Mouse (Mus musculus): ENCODE measurements around the gene Fam118a. TPM values are rescaled to one million over a fixed set of nuclear protein-coding genes. Genes with fewer than 3 reads are reported as not detected.

The Fam118a gene
- polyA plus RNA-seq, 1 experiment from 2014 or later: 29.2 TPM

GRCm38 (mm10) chr15:84987874-84988825 lies 40.6 kb upstream of the Fam118a start, which contains the start of gene 5031439G07Rik:
Gene 5031439G07Rik (minus strand): TSS chr15:84988551.
- peak; percentile 98 for DNase-seq (ENCODE audit: low spot score)
- ATAC-seq: peak; percentile 90
- Histone ChIP-seq H3K9me3 (replicated peaks; ENCODE audit: control insufficient read depth, low read length) (no peaks in the 10 kb centered on the region), H3K27me3 (replicated peaks; ENCODE audit: control insufficient read depth, insufficient read depth, low read length) (no peaks in the 10 kb centered on the region), H3K4me3 (ENCODE audit: low read depth, low read length) (peak within 1 kb of the TSS; percentile 77), H3K36me3 (ENCODE audit: control insufficient read depth, insufficient read depth, low read length) (no peaks in the 10 kb centered on the region), H3K27ac (ENCODE audit: low read depth, low read length) (peak within 1 kb of the TSS; percentile 68; the same call in 1 of the 2 replicates), H3K4me2 (ENCODE audit: low read length) (peak within 1 kb of the TSS; percentile 85), H3K9ac (ENCODE audit: low read length) (peak within 1 kb of the TSS; percentile 92), H3K4me1 (ENCODE audit: control insufficient read depth, insufficient read depth, low read length) (peaks cover 22% of the 10 kb centered on the region)
- 2% methylated on average over 24 of the region's 59 CpGs for WGBS

DNA sequence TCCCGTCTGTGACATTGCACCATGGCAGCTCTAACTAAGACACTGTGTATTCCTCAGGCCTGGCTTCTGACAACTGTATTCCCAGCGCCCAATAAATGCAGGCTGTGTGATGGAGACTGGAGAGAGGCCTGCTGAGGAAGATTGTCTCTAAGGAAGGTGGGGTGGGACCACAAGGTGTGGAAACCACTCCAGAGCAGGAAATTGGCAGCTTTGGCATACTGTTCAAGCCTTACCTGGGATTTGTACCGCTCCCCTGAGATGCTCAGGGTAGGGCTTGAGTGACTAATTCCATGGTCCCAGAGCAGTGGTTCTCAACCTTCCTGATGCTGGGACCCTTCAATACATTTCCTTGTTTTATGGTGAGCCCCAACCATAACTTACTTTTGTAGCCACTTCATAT lies 39.6 kb upstream of the Fam118a start:
- Histone ChIP-seq H3K9me3 (replicated peaks; ENCODE audit: control insufficient read depth, low read length) (no peaks in the 10 kb centered on the region), H3K27ac (ENCODE audit: low read depth, low read length) (no peak overlapping the region), H3K27me3 (replicated peaks; ENCODE audit: control insufficient read depth, insufficient read depth, low read length) (no peaks in the 10 kb centered on the region), H3K4me1 (ENCODE audit: control insufficient read depth, insufficient read depth, low read length) (peaks cover 22% of the 10 kb centered on the region; the same call in 1 of the 2 replicates), H3K4me3 (ENCODE audit: low read depth, low read length) (no peak overlapping the region), H3K36me3 (ENCODE audit: control insufficient read depth, insufficient read depth, low read length) (no peaks in the 10 kb centered on the region), H3K9ac (ENCODE audit: low read length) (no peak overlapping the region), H3K4me2 (ENCODE audit: low read length) (no peak overlapping the region)
- DNase-seq (ENCODE audit: low spot score): no peak
- WGBS: 78% methylated on average over 3 of the region's 3 CpGs
- ATAC-seq: no peak

GRCm38 (mm10) chr15:84989771-84990170 lies 39.0 kb upstream of the Fam118a start:
- Histone ChIP-seq H3K27me3 (replicated peaks; ENCODE audit: control insufficient read depth, insufficient read depth, low read length) (no peaks in the 10 kb centered on the region), H3K4me2 (ENCODE audit: low read length) (no peak overlapping the region), H3K4me1 (ENCODE audit: control insufficient read depth, insufficient read depth, low read length) (peaks cover 22% of the 10 kb centered on the region; the same call in 1 of the 2 replicates), H3K9ac (ENCODE audit: low read length) (no peak overlapping the region), H3K9me3 (replicated peaks; ENCODE audit: control insufficient read depth, low read length) (no peaks in the 10 kb centered on the region), H3K4me3 (ENCODE audit: low read depth, low read length) (no peak overlapping the region), H3K27ac (ENCODE audit: low read depth, low read length) (no peak overlapping the region), H3K36me3 (ENCODE audit: control insufficient read depth, insufficient read depth, low read length) (no peaks in the 10 kb centered on the region)
- DNase-seq (ENCODE audit: low spot score) (peak; percentile 65), ATAC-seq (no peak)
- WGBS: 33% methylated on average over 7 of the region's 7 CpGs

- no peak overlapping the region for H3K27ac ChIP-seq (ENCODE audit: low read depth, low read length)
- 33% methylated on average over 6 of the region's 6 CpGs for WGBS
- H3K9me3 ChIP-seq (replicated peaks; ENCODE audit: control insufficient read depth, low read length): no peaks in the 10 kb centered on the region
- no peaks in the 10 kb centered on the region for H3K36me3 ChIP-seq (ENCODE audit: control insufficient read depth, insufficient read depth, low read length)
- no peak overlapping the region for H3K9ac ChIP-seq (ENCODE audit: low read length)
- H3K4me1 ChIP-seq (ENCODE audit: control insufficient read depth, insufficient read depth, low read length): peaks cover 4% of the 10 kb centered on the region; the same call in 1 of the 2 replicates
- no peaks in the 10 kb centered on the region for H3K27me3 ChIP-seq (replicated peaks; ENCODE audit: control insufficient read depth, insufficient read depth, low read length)
- H3K4me3 ChIP-seq (ENCODE audit: low read depth, low read length): no peak overlapping the region
- no peak for DNase-seq (ENCODE audit: low spot score)
- H3K4me2 ChIP-seq (ENCODE audit: low read length): no peak overlapping the region
- no peak for ATAC-seq
Observed at GRCm38 (mm10) chr15:84994498-84994897, 34.2 kb upstream of the Fam118a start.

- no peaks in the 10 kb centered on the region for H3K27me3 ChIP-seq (replicated peaks; ENCODE audit: control insufficient read depth, insufficient read depth, low read length)
- H3K4me1 ChIP-seq (ENCODE audit: control insufficient read depth, insufficient read depth, low read length): no peaks in the 10 kb centered on the region
- no peak overlapping the region for H3K4me2 ChIP-seq (ENCODE audit: low read length)
- ATAC-seq (no peak), DNase-seq (ENCODE audit: low spot score) (no peak)
- H3K9ac ChIP-seq (ENCODE audit: low read length): no peak overlapping the region
- 57% methylated on average over 6 of the region's 6 CpGs for WGBS
- no peak overlapping the region for H3K4me3 ChIP-seq (ENCODE audit: low read depth, low read length)
- H3K27ac ChIP-seq (ENCODE audit: low read depth, low read length): no peak overlapping the region
- H3K9me3 ChIP-seq (replicated peaks; ENCODE audit: control insufficient read depth, low read length): no peaks in the 10 kb centered on the region
- H3K36me3 ChIP-seq (ENCODE audit: control insufficient read depth, insufficient read depth, low read length): no peaks in the 10 kb centered on the region
Observed at GRCm38 (mm10) chr15:84995041-84995440, 33.7 kb upstream of the Fam118a start.

DNA sequence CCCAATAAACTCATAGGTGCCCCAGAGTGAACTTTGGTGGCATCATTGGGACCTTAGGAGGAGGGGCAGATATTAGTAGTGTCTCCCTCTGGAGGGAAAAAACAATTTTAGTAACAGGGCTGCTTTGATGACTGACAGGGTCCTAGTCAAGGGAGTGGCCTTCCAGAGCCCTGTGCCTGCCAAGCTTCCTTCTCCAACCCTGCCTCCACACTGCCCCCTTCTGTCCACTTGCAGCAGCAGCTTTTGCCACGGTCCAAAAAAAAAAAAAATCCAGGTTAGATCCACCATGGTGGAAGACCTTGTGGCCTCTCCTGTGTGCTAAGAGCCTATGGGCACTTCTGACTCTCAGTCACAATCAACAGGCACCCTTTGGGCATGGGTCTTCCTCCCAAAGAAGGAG lies 32.8 kb upstream of the Fam118a start:
- no peaks in the 10 kb centered on the region for H3K27me3 ChIP-seq (replicated peaks; ENCODE audit: control insufficient read depth, insufficient read depth, low read length)
- H3K27ac ChIP-seq (ENCODE audit: low read depth, low read length): no peak overlapping the region
- H3K4me1 ChIP-seq (ENCODE audit: control insufficient read depth, insufficient read depth, low read length): no peaks in the 10 kb centered on the region
- no peaks in the 10 kb centered on the region for H3K36me3 ChIP-seq (ENCODE audit: control insufficient read depth, insufficient read depth, low read length)
- no peak overlapping the region for H3K4me2 ChIP-seq (ENCODE audit: low read length)
- no peaks in the 10 kb centered on the region for H3K9me3 ChIP-seq (replicated peaks; ENCODE audit: control insufficient read depth, low read length)
- ATAC-seq (no peak), DNase-seq (ENCODE audit: low spot score) (peak; percentile 59)
- H3K9ac ChIP-seq (ENCODE audit: low read length): no peak overlapping the region
- WGBS: 16% methylated on average over 1 of the region's 1 CpGs
- no peak overlapping the region for H3K4me3 ChIP-seq (ENCODE audit: low read depth, low read length)

- Histone ChIP-seq H3K9ac (ENCODE audit: low read length) (no peak overlapping the region), H3K4me2 (ENCODE audit: low read length) (no peak overlapping the region), H3K4me1 (ENCODE audit: control insufficient read depth, insufficient read depth, low read length) (no peaks in the 10 kb centered on the region), H3K36me3 (ENCODE audit: control insufficient read depth, insufficient read depth, low read length) (no peaks in the 10 kb centered on the region), H3K4me3 (ENCODE audit: low read depth, low read length) (no peak overlapping the region), H3K9me3 (replicated peaks; ENCODE audit: control insufficient read depth, low read length) (no peaks in the 10 kb centered on the region), H3K27me3 (replicated peaks; ENCODE audit: control insufficient read depth, insufficient read depth, low read length) (no peaks in the 10 kb centered on the region), H3K27ac (ENCODE audit: low read depth, low read length) (no peak overlapping the region)
- WGBS: 77% methylated on average over 14 of the region's 14 CpGs
- DNase-seq (ENCODE audit: low spot score) (no peak), ATAC-seq (no peak)
Observed at GRCm38 (mm10) chr15:84997768-84998454, 30.8 kb upstream of the Fam118a start.

DNA sequence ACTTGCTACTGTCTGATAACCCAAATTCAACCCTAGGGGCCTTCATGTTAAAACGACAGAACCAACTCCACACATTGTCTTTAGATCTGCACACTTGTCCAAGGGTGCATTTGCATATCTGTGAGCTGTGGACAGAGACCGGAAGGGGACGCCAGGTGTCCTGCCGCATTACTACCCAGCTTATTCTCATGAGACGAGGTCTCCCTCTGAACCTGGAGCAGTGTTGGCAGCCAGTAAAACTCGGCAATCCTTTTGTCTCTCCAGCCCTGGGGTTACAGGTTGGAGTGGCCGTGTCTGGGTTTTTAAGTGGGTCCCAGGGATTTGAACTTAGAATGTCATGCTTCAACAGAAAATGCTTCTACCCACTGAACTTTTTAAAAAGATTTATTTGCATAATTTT lies 28.8 kb upstream of the Fam118a start:
- 55% methylated on average over 7 of the region's 7 CpGs for WGBS
- no peak overlapping the region for H3K4me3 ChIP-seq (ENCODE audit: low read depth, low read length)
- no peak overlapping the region for H3K27ac ChIP-seq (ENCODE audit: low read depth, low read length)
- H3K9me3 ChIP-seq (replicated peaks; ENCODE audit: control insufficient read depth, low read length): no peaks in the 10 kb centered on the region
- H3K4me1 ChIP-seq (ENCODE audit: control insufficient read depth, insufficient read depth, low read length): no peaks in the 10 kb centered on the region
- DNase-seq (ENCODE audit: low spot score): no peak
- H3K9ac ChIP-seq (ENCODE audit: low read length): no peak overlapping the region
- no peaks in the 10 kb centered on the region for H3K27me3 ChIP-seq (replicated peaks; ENCODE audit: control insufficient read depth, insufficient read depth, low read length)
- H3K36me3 ChIP-seq (ENCODE audit: control insufficient read depth, insufficient read depth, low read length): no peaks in the 10 kb centered on the region
- no peak for ATAC-seq
- H3K4me2 ChIP-seq (ENCODE audit: low read length): no peak overlapping the region
